Mouse (Mus musculus): ENCODE measurements around the gene L3mbtl4. TPM values are rescaled to one million over a fixed set of nuclear protein-coding genes. Genes with fewer than 3 reads are reported as not detected.

Gene L3mbtl4
- polyA plus RNA-seq (2015; fragmentation: Nextera tagmentation; extraction: Ambion mirVana): 0.06 TPM in 1 of 2 replicates, not detected in the other

GRCm38 (mm10) chr17:68273527-68273926 lies at the start of gene L3mbtl4:
Gene L3mbtl4, plus strand, starts transcription at chr17:68273797.
- H3K4me1 ChIP-seq (replicated peaks): peaks cover 7% of the 10 kb centered on the region
- 1% methylated on average over 29 of the region's 29 CpGs for WGBS
- ATAC-seq (replicated peaks; ENCODE audit: insufficient number of reproducible peaks, insufficient read depth, low FRiP score, low read depth): peak; percentile 31; the same call in 1 of the 2 replicates
- no peaks in the 10 kb centered on the region for H3K9me3 ChIP-seq (replicated peaks)
- H3K4me3 ChIP-seq: peak within 1 kb of the TSS; percentile 44
- peak within 1 kb of the TSS; percentile 80 for H3K4me2 ChIP-seq
- H3K9ac ChIP-seq: peak within 1 kb of the TSS; percentile 17; the same call in 1 of the 2 replicates
- H3K27ac ChIP-seq: no peak within 1 kb of the TSS
- H3K36me3 ChIP-seq: no peaks in the 10 kb centered on the region
- peaks cover 34% of the 10 kb centered on the region for H3K27me3 ChIP-seq

DNA sequence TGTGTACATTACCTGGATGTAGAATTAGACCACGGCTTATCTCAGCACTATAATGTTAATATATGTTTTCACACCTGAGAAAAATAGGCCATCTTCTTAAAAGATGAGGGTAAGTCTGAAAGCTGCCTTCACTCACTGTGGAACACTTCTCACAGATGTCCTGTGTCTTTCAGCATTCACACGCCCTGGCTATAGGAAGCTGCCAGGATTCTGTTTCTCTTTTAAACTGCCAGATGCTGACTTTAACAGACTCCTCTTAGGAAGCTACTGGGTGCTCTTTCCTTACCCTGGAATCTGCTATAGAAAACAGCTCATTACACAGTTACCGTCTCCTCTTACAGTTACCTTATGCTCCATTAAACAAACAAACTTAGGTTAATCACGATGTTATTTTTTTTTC lies 43.1 kb upstream of the L3mbtl4 start:
- no peak overlapping the region for H3K4me2 ChIP-seq
- no peaks in the 10 kb centered on the region for H3K9me3 ChIP-seq (replicated peaks)
- no peak for ATAC-seq (replicated peaks; ENCODE audit: insufficient number of reproducible peaks, insufficient read depth, low FRiP score, low read depth)
- H3K36me3 ChIP-seq: no peaks in the 10 kb centered on the region
- H3K4me1 ChIP-seq (replicated peaks): no peaks in the 10 kb centered on the region
- no peak overlapping the region for H3K27ac ChIP-seq
- H3K27me3 ChIP-seq: no peaks in the 10 kb centered on the region
- no peak overlapping the region for H3K9ac ChIP-seq
- 61% methylated on average over 4 of the region's 4 CpGs for WGBS
- no peak overlapping the region for H3K4me3 ChIP-seq

DNA sequence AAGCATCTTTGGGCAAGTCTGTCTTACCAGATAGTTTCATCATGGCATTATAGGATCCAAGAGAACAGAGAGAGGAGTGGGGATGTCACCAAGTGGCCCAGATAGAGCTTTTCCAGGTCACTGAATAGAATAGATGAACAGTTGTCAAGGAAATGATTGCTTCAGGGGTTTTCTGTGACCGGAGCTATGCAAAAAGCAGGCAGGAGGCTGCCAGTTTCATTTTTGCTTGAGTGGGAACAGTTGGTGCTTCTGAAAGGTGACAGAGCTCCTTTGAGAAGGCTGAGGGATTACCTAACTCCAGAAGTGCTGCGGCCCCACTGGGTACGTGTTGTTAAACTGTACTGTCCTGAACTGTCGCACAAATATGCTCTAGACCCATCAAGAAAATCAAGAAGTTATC lies 38.2 kb upstream of the L3mbtl4 start:
- no peak overlapping the region for H3K4me3 ChIP-seq
- H3K4me1 ChIP-seq (replicated peaks): no peaks in the 10 kb centered on the region
- ATAC-seq (replicated peaks; ENCODE audit: insufficient number of reproducible peaks, insufficient read depth, low FRiP score, low read depth): no peak
- 80% methylated on average over 4 of the region's 4 CpGs for WGBS
- no peak overlapping the region for H3K4me2 ChIP-seq
- no peak overlapping the region for H3K27ac ChIP-seq
- no peaks in the 10 kb centered on the region for H3K27me3 ChIP-seq
- no peak overlapping the region for H3K9ac ChIP-seq
- no peaks in the 10 kb centered on the region for H3K36me3 ChIP-seq
- no peaks in the 10 kb centered on the region for H3K9me3 ChIP-seq (replicated peaks)

DNA sequence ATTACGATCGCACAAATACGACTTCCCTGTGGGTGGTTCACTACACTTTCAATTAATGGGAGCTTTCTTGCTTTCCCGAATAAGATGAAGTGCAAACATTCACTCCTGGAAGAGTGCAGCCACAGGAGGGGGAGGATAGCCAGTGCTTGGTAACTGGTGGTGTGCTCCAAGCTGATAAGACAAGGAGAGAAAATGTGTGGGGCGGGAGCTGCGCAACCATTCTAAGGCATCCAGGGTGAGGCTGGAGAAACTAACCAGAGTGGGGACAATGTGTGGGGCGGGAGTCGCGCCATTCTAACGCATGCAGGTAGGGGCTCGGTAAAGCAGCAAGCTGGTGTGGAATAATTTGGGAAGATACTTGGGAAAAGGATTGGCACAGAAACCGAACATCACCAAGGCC lies 36.6 kb upstream of the L3mbtl4 start:
- 76% methylated on average over 12 of the region's 12 CpGs for WGBS
- no peak for ATAC-seq (replicated peaks; ENCODE audit: insufficient number of reproducible peaks, insufficient read depth, low FRiP score, low read depth)
- H3K36me3 ChIP-seq: no peaks in the 10 kb centered on the region
- H3K9me3 ChIP-seq (replicated peaks): no peaks in the 10 kb centered on the region
- no peak overlapping the region for H3K4me3 ChIP-seq
- H3K27me3 ChIP-seq: no peaks in the 10 kb centered on the region
- no peaks in the 10 kb centered on the region for H3K4me1 ChIP-seq (replicated peaks)
- no peak overlapping the region for H3K4me2 ChIP-seq
- H3K9ac ChIP-seq: no peak overlapping the region
- H3K27ac ChIP-seq: no peak overlapping the region

DNA sequence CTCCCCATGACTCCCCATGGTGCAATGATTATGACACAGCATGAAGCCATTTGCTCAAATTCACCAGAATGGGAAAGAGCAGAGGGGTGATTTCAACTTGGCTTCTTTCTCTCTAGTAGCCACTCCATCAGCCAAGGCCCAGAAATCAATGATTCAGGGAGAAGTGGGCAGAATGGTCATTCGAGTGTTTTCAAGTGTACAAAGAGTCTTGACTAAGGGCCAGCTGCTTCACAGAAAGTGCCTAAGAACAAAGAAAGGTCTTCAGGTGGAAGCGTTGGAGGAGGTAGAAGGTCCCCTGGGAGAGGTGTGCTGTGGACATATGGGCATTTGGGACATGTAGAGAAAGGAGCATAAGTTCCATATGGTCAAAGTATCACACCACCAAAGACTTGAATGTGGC lies 33.4 kb upstream of the L3mbtl4 start:
- no peaks in the 10 kb centered on the region for H3K4me1 ChIP-seq (replicated peaks)
- H3K4me2 ChIP-seq: no peak overlapping the region
- H3K9me3 ChIP-seq (replicated peaks): no peaks in the 10 kb centered on the region
- no peaks in the 10 kb centered on the region for H3K27me3 ChIP-seq
- no peaks in the 10 kb centered on the region for H3K36me3 ChIP-seq
- no peak overlapping the region for H3K9ac ChIP-seq
- no peak overlapping the region for H3K27ac ChIP-seq
- 75% methylated on average over 2 of the region's 2 CpGs for WGBS
- H3K4me3 ChIP-seq: no peak overlapping the region
- ATAC-seq (replicated peaks; ENCODE audit: insufficient number of reproducible peaks, insufficient read depth, low FRiP score, low read depth): no peak

DNA sequence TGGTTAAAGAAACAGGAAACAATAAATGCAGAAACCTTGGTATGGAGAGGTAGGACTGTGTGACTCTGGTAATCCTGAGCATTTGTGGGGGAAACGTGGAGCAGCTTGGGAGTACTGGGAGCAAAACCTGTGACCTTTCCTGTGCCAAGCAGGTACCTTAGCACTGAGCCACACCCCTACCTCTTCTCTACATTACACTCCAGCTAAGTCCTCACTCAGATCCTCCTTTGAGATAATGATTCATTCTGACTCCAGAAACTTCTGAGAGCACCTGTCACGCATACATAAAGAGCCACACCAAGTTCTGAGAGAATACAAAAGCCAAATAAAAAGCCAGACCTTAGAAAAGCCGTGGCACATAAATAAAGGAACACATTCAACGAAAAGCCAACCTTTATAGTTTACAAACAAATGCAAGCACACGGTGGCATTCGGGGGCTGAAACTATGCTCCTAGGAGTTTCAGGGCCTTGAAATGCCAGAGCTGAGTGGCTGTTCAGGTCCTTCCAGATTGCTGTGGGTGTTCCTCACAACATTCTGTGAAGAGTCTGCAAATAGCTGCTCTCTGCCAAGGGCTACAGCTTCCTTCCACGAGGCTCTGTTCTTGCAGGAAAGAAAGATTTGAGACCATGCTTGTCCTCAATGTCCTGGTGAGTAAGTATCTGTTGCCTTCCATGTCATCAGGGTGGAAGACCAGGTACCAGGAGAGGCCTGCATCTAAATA lies 8.6 kb upstream of the L3mbtl4 start:
- ATAC-seq (replicated peaks; ENCODE audit: insufficient number of reproducible peaks, insufficient read depth, low FRiP score, low read depth): no peak
- Histone ChIP-seq H3K4me2 (no peak overlapping the region), H3K9me3 (replicated peaks) (no peaks in the 10 kb centered on the region), H3K4me3 (no peak overlapping the region), H3K9ac (no peak overlapping the region), H3K4me1 (replicated peaks) (no peaks in the 10 kb centered on the region), H3K27me3 (no peaks in the 10 kb centered on the region), H3K27ac (no peak overlapping the region), H3K36me3 (no peaks in the 10 kb centered on the region)
- WGBS: 69% methylated on average over 7 of the region's 7 CpGs

DNA sequence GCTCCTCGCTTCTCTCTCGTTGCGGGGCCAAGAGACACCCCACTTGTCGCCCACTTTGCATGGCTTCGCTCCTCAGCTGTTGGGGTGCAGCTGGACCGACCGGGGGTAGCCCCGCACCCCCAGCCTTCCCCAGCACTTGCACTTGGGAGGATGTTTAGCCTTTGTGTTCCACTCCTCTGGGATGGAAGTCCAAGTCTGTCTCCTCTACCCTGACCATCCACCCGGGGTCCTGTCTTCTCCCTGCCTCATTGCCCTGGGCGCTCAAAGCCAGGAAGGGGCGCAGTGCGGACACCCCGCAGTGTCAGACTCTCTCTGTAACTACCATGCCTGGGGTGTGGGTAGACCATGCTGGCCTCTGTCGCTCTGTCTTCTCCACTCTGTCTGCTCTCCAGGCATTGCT lies 357 bp downstream of the L3mbtl4 start:
- Histone ChIP-seq H3K4me2 (peak overlapping the region; percentile 80), H3K9ac (peak overlapping the region; percentile 17; the same call in 1 of the 2 replicates), H3K27ac (no peak overlapping the region), H3K4me3 (peak overlapping the region; percentile 44), H3K27me3 (peaks cover 34% of the 10 kb centered on the region), H3K9me3 (replicated peaks) (no peaks in the 10 kb centered on the region), H3K36me3 (no peaks in the 10 kb centered on the region), H3K4me1 (replicated peaks) (peaks cover 7% of the 10 kb centered on the region)
- no peak for ATAC-seq (replicated peaks; ENCODE audit: insufficient number of reproducible peaks, insufficient read depth, low FRiP score, low read depth)
- 22% methylated on average over 14 of the region's 14 CpGs for WGBS

- H3K27me3 ChIP-seq: peaks cover 34% of the 10 kb centered on the region
- no peak overlapping the region for H3K27ac ChIP-seq
- no peak overlapping the region for H3K4me2 ChIP-seq
- no peak overlapping the region for H3K9ac ChIP-seq
- H3K4me1 ChIP-seq (replicated peaks): peaks cover 7% of the 10 kb centered on the region
- H3K36me3 ChIP-seq: no peaks in the 10 kb centered on the region
- no peaks in the 10 kb centered on the region for H3K9me3 ChIP-seq (replicated peaks)
- 71% methylated on average over 2 of the region's 2 CpGs for WGBS
- no peak overlapping the region for H3K4me3 ChIP-seq
- ATAC-seq (replicated peaks; ENCODE audit: insufficient number of reproducible peaks, insufficient read depth, low FRiP score, low read depth): no peak
Observed at GRCm38 (mm10) chr17:68275138-68275537, 1.5 kb downstream of the L3mbtl4 start.

GRCm38 (mm10) chr17:68280915-68281314 lies 7.3 kb downstream of the L3mbtl4 start:
- H3K27ac ChIP-seq: no peak overlapping the region
- WGBS: 58% methylated on average over 2 of the region's 2 CpGs
- ATAC-seq (replicated peaks; ENCODE audit: insufficient number of reproducible peaks, insufficient read depth, low FRiP score, low read depth): no peak

GRCm38 (mm10) chr17:68285119-68285782 lies 11.7 kb downstream of the L3mbtl4 start:
- WGBS: 59% methylated on average over 8 of the region's 8 CpGs

More at GRCm38 (mm10) chr17:68280915-68281314, 7.3 kb downstream of the L3mbtl4 start:
- Histone ChIP-seq H3K27me3 (no peaks in the 10 kb centered on the region), H3K4me1 (replicated peaks) (no peaks in the 10 kb centered on the region), H3K4me2 (no peak overlapping the region), H3K9ac (no peak overlapping the region), H3K9me3 (replicated peaks) (no peaks in the 10 kb centered on the region), H3K36me3 (no peaks in the 10 kb centered on the region), H3K4me3 (no peak overlapping the region)

DNA sequence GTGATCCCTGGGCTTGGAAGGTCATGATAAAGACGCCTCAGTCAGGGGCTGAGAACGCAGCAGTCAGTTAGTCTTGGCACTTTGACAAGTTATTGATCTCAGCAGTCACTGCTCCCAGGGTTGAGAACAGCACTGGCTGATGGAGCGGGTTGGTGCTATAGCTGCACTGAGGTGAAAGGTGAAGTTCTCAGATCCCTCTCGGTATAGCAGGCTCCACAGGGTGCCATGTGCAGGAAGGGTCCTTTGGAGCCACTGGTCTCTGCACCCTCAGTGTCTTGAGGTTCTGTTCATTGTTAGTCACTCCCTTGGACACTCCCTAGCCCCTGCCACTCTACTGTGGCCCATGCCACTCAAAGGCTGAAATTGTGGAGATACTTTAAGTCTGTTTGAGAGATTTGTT lies 14.5 kb downstream of the L3mbtl4 start:
- no peak overlapping the region for H3K9ac ChIP-seq

More at GRCm38 (mm10) chr17:68285119-68285782, 11.7 kb downstream of the L3mbtl4 start:
- Histone ChIP-seq H3K9ac (no peak overlapping the region), H3K4me3 (no peak overlapping the region), H3K4me1 (replicated peaks) (no peaks in the 10 kb centered on the region), H3K27ac (no peak overlapping the region), H3K36me3 (no peaks in the 10 kb centered on the region), H3K4me2 (no peak overlapping the region), H3K9me3 (replicated peaks) (no peaks in the 10 kb centered on the region), H3K27me3 (no peaks in the 10 kb centered on the region)
- ATAC-seq (replicated peaks; ENCODE audit: insufficient number of reproducible peaks, insufficient read depth, low FRiP score, low read depth): no peak

More for the DNA sequence above, 14.5 kb downstream of the L3mbtl4 start:
- WGBS: 71% methylated on average over 4 of the region's 4 CpGs
- no peaks in the 10 kb centered on the region for H3K9me3 ChIP-seq (replicated peaks)
- no peak overlapping the region for H3K4me2 ChIP-seq
- no peaks in the 10 kb centered on the region for H3K36me3 ChIP-seq
- ATAC-seq (replicated peaks; ENCODE audit: insufficient number of reproducible peaks, insufficient read depth, low FRiP score, low read depth): no peak
- H3K27ac ChIP-seq: no peak overlapping the region
- no peaks in the 10 kb centered on the region for H3K27me3 ChIP-seq
- H3K4me1 ChIP-seq (replicated peaks): no peaks in the 10 kb centered on the region
- H3K4me3 ChIP-seq: no peak overlapping the region

Measured in heart, embryonic 15.5 days (tissue).